Mouse (Mus musculus) liver (tissue): ENCODE data around the gene Fam83e.

Experiments
- DNase-seq: peaks from one replicate; pipeline ENCODE4 v3.0.0-alpha.2; 2020; ENCODE audit warnings: mixed read lengths

Fam83e gene

GRCm38 (mm10) chr7:45720413-45721233, at the start of gene Fam83e:
Fam83e (plus strand) TSS chr7:45721212.
- no peak for DNase-seq

- DNase-seq, result no peak
Measured at GRCm38 (mm10) chr7:45677627-45678295, 43.3 kb upstream of the Fam83e start.

GRCm38 (mm10) chr7:45678513-45678912, 42.5 kb upstream of the Fam83e start:
- DNase-seq, result no peak

- DNase-seq, result no peak
Measured at GRCm38 (mm10) chr7:45679966-45680621, 40.9 kb upstream of the Fam83e start.

- DNase-seq, result no peak
Measured at GRCm38 (mm10) chr7:45681046-45681736, 39.8 kb upstream of the Fam83e start.

- DNase-seq, result peak; percentile 88
Measured at GRCm38 (mm10) chr7:45682144-45683126, 38.6 kb upstream of the Fam83e start.

- DNase-seq, result no peak
Measured at GRCm38 (mm10) chr7:45683396-45684050, 37.5 kb upstream of the Fam83e start, which contains the start of gene Ntn5. Ntn5 (plus strand) TSS chr7:45684022.

GRCm38 (mm10) chr7:45685811-45686210, 35.2 kb upstream of the Fam83e start:
- DNase-seq, result no peak

- DNase-seq, result no peak
Measured at GRCm38 (mm10) chr7:45686841-45687240, 34.2 kb upstream of the Fam83e start.

- no peak for DNase-seq
Measured at GRCm38 (mm10) chr7:45689099-45689498, 31.9 kb upstream of the Fam83e start.

GRCm38 (mm10) chr7:45689800-45690199, 31.2 kb upstream of the Fam83e start:
- DNase-seq, result no peak

- DNase-seq, result no peak
Measured at GRCm38 (mm10) chr7:45692364-45692763, 28.6 kb upstream of the Fam83e start.

GRCm38 (mm10) chr7:45693921-45694591, 27.0 kb upstream of the Fam83e start, which contains the start of gene Sec1:
Sec1 (minus strand) TSS chr7:45694402.
- DNase-seq, result no peak

- DNase-seq, result no peak
Measured at GRCm38 (mm10) chr7:45695098-45695497, 25.9 kb upstream of the Fam83e start.

GRCm38 (mm10) chr7:45697894-45698293, 23.1 kb upstream of the Fam83e start:
- no peak for DNase-seq

GRCm38 (mm10) chr7:45699523-45700141, 21.4 kb upstream of the Fam83e start, which contains the start of gene Car11:
Car11 (plus strand) TSS chr7:45699843.
- no peak for DNase-seq

GRCm38 (mm10) chr7:45700301-45701015, 20.6 kb upstream of the Fam83e start:
- peak; percentile 47 for DNase-seq

- DNase-seq, result no peak
Measured at GRCm38 (mm10) chr7:45701072-45701471, 19.9 kb upstream of the Fam83e start.

- no peak for DNase-seq
Measured at GRCm38 (mm10) chr7:45701607-45702006, 19.4 kb upstream of the Fam83e start.
